Mouse (Mus musculus): ENCODE results near the gene Rab3b.

The Rab3b gene

GRCm38 (mm10) chr4:108959696-108960095 lies 80.8 kb downstream of the Rab3b start:
- no peak for DNase-seq

GRCm38 (mm10) chr4:108960619-108961460 lies 82.0 kb downstream of the Rab3b start:
- no peak for DNase-seq

DNA sequence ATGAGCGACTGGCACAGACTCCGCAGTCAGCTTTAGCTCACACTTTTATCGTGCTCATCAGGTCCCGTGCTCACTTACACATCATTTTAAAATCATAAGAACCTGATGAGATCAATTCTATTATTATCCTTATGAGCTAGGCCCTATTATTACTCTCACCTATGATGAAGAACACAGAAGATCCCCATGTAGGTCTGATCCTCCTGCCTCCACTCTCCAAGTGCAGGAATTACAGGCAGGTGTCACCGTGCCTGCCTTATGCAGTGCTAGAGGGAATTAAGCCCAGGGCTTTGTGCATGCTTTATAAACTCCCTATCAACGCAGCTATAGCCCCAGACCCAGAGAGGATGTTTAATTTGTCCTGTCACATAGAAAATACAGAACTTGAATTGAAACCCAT lies 84.2 kb downstream of the Rab3b start:
- DNase-seq, result no peak

- DNase-seq, result no peak
Measured at GRCm38 (mm10) chr4:108969517-108969916, 90.7 kb downstream of the Rab3b start.

DNA sequence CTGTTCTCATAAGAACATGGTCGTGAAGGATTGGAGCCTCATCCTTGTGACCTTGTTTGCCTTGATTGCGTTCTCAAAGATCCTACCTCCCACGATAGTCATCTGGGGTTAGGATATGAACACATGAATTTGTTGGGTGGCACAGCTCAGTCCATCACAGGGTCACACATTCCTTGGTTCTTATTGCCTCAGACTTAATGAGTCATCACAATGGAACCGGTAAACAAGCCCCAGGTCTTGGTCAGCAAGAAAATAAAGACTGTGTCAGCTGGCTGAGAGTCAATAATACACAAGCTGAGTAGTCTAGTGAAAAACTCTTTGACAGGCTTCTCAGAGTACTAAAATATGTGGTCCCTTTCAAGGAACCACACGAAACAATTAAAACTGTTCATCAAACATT lies 92.2 kb downstream of the Rab3b start:
- DNase-seq, result no peak

GRCm38 (mm10) chr4:108976458-108977071 lies 97.7 kb downstream of the Rab3b start:
- DNase-seq, result peak; percentile 31 to 36

DNA sequence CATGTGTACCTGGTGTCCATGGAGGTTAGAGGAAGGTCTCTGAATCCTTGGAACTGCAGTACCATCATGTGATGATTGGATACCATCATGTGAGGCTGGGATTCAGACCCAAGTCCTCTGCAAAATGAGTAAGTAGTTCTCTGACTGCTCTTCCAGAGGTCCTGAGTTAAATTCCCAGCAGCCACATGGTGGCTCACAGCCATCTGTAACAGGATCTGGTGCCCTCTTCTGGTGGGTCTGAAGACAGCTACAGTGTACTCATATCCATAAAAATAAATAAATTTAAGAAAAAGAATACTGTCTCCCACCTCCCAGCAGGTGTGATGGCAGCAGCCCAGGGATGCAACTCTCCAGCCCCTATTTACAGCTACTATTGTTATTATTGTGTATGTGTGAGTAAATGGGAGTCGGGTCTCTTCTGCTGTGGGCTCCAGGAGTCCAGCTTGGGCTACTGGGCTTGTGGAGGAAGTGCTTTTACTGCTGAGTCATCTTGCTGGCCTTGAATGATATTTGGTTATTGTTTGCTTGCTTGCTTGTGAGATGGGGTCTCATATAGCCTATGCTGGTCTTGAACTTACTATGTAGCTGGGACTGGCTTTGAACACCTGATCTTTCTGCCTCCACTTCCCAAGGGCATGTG lies 108.1 kb downstream of the Rab3b start:
- no peak for DNase-seq

DNA sequence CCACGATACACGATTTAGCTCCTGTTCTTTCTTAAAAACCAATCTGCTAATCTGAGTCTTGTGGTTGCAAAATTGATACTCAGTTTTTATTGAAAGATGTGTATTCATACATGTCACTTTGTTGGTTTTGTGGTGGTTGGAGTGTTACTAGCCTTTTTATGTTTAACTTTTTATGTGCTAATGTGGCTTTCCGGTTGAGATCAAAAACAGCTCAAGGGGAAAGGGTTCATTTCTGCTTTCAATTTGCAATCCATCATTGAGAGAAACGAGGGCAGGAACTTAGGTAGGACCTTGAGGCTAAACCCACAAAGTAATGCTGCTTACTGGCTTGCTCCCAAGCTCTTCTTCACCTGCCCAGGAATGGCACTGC lies 108.6 kb downstream of the Rab3b start:
- DNase-seq, result no peak

DNA sequence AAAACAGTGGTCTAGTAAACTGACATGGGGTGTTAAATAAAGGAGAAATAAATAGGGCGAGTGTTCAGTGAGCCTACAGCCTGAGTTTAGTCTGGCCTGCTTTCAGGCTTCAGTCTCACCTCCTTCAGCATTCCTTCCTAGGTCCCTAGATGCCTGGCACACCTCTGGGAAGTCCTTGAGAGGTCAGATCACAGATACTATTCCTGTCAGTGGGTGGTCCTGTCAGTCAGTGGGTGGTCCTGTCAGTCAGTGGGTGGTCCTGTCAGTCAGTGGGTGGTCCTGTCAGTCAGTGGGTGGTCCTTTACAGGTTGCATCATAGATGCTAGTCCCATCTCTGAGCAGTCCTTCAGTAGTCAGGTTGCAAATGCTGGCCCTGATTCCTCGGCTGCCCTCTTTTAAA lies 110.6 kb downstream of the Rab3b start:
- DNase-seq, result no peak

DNA sequence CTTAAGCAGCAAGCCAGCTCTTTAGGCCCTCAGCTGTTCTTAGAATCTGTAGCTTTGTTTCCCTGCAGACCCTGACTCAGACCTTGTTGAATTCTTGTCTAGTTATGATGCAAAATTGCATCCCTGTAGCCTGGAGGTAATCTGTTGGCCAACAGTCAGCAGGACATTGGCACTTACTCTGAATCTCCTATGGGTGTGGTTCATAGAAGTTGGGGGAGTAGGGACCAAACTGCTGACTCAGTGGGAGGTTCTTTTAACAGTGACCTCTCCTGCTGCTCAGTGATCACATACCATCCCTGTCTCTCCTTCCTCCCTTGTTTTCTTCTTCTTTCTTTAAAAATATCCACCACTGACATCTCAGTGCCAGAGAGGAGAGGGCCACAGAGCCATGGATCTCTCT lies 111.2 kb downstream of the Rab3b start:
- DNase-seq, result no peak

DNA sequence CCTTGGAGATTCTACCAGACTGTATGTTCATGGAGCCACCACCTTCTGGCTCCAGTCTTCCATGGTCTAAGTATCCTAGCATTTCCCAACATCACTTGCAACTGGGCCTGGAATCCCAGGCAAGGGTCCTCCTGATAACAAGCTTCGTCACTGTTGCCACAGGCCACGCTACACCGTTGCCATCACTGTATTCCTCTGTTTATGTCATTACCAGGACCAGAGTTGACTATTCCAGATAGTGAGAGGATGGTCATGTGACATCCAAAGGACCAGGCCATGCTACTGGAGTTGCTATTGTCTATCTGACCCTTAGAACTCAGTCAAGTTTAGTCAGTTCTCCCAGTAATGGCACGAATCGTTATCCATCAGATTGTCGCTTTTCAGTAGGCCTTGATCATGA lies 111.7 kb downstream of the Rab3b start:
- no peak for DNase-seq

DNA sequence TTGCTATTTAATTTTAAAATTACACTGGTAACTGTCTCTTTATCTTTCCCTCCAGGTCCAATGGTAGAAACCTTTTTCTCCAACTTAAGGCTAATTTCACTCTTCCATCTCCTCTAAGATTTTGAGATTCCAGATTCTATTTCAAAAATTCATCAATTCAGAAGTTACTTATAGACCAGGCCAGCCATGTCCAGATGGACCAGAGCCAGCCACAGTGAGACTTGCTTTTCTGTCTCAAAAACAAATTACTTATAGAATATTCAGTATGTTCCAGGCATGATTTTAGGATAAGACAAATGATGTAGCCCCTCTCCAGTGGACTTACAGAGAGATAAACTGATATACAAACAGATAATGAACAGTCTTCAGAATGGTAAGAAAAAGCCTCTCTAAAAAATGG lies 112.9 kb downstream of the Rab3b start:
- DNase-seq, result no peak
